Mouse (Mus musculus): ENCODE data around the gene Hmcn1.

Gene Hmcn1

DNA sequence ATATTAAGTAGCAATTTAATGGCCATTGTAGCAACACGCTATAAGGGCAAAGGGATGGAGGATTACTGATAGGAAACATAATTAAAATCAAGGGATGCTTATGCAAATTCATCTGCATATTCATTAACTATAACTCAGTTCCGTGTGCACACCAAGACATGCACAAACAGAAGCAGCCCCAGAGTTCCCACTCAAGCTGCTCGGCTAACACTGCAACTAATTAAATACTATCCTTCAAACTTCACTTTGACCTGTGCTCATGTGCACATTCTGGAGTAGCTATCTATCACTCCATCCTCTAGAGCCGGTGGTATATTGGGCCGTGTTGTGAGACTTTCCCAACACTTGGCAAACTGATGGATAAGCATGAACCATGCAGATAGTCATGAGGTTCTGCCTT lies 119.2 kb downstream of the Hmcn1 start:
- 85% methylated on average over 5 of the region's 5 CpGs for WGBS

DNA sequence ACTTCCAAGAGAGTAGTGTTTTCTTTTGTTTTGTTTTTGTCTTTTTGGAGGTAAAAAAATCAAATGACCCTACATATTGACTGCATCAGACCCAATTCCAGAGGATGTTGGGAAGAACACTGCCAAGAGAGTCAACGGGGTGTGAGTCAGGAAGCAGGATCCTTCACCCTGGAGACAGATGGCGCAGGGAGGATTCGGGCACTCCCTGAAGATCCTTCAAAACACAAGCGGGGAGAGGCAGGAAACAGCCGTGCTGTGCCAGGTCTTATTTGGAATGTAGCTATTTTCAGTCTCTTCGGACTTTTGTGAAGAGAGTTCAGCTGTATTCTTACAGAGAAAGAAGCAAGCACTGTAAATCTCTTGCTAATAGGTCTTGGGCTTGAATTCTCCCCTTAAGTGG lies 120.0 kb downstream of the Hmcn1 start:
- WGBS, result 21% methylated on average over 6 of the region's 6 CpGs

DNA sequence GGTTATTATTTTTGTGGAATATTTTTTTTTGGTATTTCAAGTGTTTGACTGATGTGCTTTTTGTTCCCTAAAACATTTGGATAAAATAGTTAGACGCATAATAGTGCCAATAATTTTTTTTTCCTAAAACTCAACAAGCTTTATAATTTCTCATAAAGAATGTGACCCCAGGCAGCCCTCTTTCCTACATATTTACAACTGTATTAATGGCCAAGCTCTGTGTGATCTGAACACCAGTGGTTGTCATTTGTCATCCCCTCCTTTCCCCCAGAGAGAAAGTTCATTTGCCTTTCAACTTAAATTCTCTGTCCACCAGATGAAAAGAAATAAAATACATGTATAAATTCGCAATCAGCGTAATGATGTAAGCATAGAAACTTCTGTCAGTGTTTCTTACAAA lies 121.1 kb downstream of the Hmcn1 start:
- WGBS, result 95% methylated on average over 3 of the region's 3 CpGs

DNA sequence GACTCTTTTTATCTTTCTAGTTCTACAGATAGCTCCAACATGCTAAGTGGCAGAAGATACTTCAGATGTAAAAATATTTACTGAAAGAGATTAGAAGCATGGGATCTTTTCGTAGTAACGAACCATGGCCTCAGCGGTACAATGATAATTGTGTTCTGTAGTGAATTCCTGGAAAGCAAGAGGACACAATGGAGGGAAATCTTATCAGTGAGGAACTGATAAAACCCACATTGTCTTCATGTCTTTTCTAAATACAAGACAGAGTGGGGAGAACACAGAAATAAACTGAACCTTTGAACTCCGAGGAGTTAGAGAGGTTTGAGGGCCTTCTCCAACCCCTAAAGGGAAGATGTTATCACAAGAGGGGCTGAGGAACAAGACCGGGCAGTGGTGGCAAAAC lies 126.6 kb downstream of the Hmcn1 start:
- 73% methylated on average over 5 of the region's 5 CpGs for WGBS

DNA sequence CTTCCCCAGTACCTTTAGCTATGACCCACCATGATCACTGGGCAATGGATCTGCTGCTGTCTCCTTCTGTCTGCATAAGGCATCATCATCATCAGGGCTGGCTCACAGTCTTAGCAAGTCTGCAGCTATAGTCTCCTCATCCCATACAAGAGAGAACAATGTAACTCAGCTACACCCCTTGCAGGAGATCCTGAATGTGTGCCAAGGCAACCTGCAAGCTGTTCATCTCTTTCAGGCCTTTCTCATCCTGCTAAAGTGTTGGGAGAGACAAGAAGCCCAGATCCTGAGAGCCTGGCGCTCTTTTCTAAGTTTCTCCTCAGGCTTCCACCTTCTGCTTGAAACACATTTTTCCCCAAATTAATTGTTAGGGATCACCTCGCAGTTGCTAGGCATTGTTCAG lies 135.5 kb downstream of the Hmcn1 start:
- WGBS, result 74% methylated on average over 2 of the region's 2 CpGs

DNA sequence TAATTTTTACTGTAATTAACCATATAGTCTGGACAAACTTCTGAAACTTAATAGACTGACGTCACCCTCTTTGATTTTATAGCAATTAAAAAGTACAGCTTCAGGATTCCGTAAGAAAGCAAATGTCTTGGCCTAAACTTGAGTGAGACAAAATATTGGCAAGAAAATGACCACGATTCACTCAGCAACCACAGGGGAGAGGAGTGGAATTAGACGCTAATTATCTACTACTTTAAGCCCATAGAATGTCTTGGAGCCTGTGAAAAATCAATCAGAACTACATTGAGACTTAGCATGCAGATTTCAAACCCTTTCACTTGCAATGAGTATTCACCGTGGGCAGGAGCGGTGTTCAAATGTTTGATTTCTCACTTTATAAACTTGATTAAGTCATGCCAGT lies 159.8 kb downstream of the Hmcn1 start:
- 69% methylated on average over 6 of the region's 6 CpGs for WGBS

DNA sequence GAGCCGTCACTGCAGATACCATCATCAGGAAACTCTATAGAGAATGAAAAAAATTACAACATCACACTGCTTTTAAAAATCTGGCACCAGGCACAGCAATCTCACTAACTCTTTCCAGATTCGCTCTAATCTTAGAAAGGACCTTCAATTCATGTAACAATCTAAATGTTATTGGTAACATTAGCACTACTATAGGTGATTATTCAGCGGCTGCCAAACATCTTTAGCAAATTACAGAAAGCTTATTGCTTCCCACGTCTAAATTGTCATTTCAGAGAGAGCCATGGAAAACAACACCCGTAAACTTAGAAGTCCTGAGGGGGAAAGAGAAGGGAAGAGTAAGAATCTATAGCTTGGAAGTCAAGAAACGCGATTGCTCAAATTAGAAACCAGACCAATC lies 163.4 kb downstream of the Hmcn1 start:
- WGBS, result 58% methylated on average over 7 of the region's 7 CpGs

DNA sequence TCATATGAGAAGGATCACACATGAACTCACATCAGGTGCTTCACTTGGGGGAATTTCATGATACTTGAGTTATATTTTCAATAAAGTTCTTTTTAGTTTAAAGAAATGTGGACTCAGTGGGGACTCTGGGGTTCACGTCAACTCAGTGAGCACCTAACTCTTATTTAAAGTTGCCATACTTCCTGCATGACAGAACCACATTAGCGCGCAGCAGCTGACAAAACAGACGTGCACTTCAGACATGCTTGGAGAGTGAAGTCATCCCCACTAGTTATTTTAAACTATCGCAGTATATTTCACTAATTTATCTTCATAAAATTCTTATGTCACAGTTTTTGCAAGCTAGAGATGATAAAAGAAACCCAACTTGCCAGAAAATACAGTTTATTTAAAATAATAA lies 166.1 kb downstream of the Hmcn1 start:
- 83% methylated on average over 5 of the region's 5 CpGs for WGBS

DNA sequence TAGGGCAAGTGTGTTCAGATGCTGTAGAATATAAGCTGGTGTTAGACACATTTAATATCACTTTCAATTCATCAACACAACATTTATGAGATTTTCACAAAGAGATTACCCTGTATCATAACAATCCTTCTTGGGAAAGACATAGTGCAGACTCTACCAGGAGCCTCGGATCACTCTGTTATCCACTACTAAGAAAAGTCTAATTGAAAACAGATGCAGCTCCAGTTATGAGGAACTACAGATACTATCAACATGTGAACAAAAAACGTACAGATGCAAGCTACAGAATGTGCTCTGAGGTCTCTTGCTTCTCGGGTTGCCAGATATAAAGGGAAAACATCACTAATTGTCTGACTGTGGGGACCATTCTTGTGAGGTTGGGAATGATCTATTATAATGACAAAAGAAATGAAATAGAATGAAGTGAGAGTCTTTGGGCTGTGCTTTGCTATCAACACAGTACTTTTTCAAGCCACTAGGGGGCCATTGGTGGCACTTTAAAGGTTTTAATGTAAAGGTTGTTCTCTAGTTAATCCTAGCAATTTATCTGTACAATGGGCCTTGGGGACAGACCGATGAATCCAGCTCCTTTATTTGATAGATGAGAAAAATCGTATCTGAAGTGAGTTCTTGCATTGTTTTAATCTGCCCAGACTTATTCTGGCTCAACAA lies 168.8 kb downstream of the Hmcn1 start:
- WGBS, result 79% methylated on average over 5 of the region's 5 CpGs

DNA sequence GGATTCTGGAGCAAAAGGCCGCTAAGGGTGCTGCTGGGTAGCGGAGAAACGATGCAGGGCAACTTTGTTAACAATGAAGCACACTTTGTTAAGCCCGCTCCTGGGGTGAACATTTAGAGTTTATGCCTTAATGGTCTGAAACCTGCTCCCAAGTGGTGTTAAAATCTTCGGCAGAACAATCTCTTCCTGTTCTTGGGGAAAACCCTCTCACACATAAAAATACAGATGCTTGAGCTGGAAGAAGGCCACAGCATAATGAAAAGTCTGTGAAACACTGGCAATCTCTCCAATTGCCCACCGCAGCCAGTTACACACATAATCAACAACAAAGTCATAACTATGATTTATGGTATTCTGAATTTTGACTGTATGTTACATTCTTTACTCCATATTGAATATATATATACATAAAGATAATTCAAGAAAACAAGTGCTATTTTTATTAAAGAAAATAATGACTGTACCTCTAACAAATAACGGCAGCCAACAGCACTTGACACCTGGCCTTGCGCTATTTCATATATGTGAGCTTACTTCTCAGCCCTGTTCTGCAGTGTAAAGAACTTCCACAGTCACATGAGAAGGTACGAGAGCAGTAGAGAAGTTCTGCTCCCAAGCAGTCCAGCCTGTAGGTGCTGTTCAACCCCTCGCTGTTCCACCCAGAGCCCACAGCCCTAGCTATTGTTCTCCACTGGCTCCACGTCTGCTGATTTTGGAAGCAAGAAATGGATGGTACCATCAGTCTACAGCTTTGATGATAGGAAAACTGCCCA lies 177.0 kb downstream of the Hmcn1 start:
- WGBS, result 85% methylated on average over 11 of the region's 11 CpGs

DNA sequence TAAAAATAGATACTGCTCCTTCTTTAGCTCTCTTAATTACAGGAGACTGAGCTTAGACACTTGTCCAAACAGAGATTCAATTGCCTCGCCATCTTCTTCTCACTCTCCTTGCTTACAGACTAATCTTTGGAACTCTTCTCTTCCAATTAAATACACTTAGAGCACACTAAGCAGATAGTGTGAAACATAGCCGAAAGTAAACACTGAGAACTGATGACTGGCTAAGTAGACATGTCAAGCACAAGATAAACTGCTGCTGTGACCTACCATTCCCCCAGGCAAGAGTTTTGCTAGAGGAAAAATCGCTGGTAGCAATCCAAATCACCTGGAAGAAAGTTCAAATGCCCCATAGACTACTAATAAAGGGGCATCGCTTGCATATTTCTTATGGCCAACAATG lies 178.3 kb downstream of the Hmcn1 start:
- WGBS, result 86% methylated on average over 4 of the region's 4 CpGs

DNA sequence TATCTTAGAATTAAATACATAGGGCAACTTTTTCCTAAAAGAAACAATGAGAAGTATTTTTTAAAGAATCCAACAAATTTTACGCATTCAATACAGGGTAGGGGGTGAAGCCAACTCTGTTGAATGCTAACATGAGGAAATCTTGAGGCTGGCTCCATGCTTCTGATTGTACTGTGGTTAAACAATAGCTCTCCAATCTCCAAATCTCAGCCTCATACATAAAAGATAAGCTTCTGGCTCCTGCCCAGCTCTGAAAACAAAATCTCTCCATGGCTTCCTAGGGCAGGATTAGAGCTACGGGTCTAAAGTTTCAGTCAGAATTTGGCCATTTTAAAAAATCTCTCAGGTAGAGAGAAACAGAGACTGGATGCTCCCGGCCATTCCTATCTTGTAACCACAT lies 186.4 kb downstream of the Hmcn1 start:
- WGBS, result 59% methylated on average over 3 of the region's 3 CpGs

DNA sequence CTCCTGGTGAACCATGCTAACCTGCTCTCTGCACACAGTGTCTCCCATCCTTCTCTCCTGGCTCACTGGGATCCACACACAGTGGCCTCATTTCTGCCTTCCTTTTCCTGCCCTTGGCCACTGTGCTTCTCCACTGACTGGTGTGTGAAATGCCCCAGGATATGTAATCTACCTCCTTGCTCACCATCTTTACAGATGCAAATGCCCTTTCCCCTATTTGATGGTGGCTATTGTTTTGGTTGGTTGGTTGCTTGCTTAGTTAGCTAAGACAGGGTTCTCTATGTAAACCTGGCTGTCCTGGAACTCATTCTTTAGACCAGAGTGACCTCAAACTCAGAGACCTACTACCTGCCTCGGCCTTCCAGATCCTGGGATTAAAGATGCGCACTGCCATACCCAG lies 187.8 kb downstream of the Hmcn1 start:
- 96% methylated on average over 2 of the region's 2 CpGs for WGBS

DNA sequence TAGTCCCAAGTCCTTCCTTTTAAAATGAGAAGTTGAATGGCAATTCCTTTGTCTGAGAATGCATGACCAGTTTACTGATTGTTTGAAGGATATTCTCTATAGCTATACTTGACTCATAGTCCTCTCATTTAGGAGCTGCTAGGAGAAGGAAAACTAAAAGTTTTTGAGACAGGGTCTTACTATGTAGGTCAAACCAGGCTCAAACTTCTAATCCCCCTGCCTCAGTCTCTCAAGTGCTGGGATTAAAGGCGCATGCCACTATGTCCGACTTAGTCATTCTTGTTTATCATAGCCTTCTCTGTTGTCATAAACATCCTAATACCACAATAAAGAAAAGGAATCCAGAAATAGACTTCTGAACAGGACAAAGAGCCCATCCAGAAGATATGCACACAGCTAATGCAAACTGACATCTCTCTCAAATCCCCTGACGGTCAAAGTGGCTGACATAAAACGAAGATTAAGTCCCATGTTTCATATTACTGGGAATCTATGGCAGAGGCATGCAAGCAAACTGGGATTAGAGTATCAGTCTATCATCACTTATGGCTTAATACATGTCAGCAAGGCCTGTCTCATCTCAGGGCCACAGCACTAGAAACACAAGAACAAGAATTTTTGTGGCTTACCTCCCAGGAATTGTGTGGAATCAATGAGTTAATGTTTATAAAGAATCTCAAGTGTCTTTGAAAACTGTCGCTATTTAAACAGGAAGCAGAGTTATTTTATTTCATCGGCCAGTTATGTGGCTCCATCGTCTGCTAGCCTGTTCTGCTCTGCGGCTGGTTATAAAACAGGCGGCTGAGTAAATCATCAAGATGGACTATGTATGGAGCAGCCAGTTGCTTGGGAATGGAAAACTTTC lies 188.8 kb downstream of the Hmcn1 start:
- WGBS, result 91% methylated on average over 9 of the region's 9 CpGs

DNA sequence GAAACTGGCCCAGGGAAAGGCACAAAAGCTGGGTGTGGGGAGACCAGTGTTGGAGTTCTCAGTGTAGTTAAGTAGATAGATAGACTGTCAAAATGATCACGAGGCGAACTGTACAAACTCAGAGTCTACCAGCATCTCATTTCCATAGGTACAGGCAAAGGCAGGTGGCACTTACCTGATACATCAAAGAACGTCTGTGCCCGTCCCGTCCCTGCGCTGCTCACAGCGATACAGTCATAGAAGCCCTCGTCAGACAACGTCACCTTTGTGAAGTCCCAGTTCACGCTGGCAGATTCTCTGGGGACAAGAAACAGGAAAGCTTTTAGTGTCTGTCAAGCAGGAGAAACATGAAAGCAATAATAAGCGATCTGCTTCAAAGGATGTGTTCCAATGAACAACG lies 190.6 kb downstream of the Hmcn1 start:
- 82% methylated on average over 12 of the region's 12 CpGs for WGBS

DNA sequence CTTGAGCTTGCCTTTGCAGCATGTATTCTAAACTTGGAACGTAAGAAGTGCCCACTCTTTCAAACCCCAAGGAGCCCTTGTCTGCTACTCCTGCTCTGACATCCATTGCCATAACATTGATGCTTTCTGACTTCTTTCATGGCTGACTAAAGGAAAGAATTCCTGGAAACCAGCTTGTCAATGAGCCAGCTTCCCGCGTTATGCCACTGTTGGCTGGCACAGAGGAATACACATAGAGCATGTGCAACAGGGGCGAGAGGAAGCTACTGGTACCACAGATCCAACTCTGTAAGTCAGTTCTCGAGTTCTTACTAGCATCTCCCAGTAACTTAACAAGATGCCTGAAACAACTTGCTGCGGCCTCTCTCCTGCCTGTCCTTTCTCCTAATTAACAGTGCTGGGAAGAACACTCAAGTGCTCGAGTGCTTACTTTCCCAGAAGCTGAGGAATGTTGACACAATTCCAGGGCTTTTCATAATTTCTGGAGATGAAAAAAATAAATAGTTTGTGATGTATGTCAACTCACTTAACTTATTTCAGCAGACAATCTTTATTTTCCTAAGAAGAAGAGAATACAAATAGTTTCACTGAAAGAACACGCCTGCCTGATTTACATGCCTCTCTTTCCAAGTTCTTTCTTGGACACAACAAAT lies 192.5 kb downstream of the Hmcn1 start:
- WGBS, result 54% methylated on average over 8 of the region's 8 CpGs

DNA sequence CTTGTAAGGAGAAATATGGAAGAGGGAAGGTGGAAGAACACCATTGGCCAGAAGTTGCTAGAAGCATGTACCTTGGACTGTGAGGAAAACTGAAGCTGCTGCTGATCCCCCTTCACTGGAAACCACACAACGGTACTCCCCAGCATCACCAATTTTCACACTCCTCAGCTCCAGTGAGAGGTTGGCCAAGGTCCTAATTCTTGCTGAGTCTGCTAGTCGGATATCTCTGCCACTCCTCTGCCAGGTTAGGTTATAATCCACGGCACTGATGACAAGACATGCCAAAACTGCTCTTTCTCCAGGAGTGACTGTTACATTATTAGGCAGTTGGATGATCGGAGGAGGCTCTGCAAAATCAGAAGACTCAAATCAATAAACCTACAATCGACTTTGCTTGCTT lies 194.6 kb downstream of the Hmcn1 start:
- 89% methylated on average over 5 of the region's 5 CpGs for WGBS

DNA sequence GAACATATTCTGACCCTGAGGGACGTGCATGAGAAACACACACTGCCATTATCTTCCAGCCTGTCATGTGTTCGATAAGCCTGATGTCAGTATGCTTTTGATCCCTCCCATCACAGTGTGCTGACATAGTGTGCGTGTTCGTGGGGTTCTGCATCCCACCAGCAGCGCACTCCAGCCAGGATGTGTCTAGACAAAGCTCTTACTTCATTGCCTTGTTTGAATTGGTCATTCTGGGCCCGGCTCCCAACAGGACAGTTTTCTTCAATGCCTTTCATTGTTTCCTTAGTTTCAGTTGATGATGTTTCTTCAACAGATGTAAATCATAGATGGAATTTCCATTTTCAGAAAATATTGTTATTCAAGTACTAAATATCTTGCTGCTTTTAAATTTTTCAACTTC lies 206.5 kb downstream of the Hmcn1 start:
- 81% methylated on average over 6 of the region's 6 CpGs for WGBS

DNA sequence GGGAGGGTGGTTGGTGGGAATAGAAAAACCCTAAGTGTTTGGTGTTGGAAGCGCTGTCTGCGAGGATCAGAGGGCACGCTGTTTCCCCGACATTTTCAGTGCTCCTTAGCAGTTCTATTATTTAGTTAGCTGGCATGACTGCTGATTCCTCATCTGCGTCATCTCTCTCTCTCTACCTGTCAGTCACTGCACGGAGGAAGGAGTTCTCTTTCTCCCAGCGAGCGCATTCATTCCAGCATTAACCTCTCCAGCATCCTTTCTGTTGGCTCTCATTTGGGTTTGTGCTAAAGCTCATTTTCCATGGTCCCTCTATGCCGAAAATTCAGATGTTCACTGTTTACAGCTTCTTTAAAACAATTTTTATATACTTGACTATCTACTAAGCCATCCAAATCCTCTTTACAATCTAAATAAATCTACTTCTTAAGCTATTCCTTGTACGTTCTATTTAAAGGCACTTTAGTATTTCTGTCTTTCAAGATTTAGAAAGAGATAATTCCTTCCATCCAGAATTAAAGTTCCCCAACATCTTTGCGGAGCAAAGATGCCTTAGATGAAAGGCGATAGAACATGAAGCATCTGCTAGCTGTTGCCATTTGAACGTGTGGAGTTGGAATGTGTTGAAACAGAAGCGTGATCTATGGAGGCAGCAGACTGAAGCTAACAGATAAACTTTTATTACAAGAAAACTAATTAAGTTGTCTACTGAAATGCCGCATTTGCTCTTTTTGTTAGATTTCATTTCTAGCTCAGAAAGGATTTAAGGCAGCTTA lies 210.0 kb downstream of the Hmcn1 start:
- WGBS, result 55% methylated on average over 15 of the region's 15 CpGs

DNA sequence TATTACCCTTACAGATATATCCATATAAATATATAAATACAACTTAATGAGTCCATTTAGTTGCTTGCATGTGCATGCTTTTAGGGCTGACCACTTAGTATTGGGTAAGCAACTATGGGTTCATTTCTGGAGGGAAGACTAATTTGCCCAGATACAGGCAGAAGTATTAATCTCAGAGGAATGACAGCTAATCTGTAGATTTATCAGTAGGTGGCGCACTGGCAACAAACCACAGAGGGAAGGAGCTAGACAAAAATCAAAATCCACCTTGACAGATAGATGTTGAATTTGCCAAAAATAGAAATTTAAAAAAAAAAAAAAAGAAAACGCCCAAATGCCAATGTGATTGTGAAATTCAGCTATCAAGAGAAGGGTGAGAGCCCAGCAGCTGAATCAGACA lies 213.3 kb downstream of the Hmcn1 start:
- WGBS, result 50% methylated on average over 2 of the region's 2 CpGs

DNA sequence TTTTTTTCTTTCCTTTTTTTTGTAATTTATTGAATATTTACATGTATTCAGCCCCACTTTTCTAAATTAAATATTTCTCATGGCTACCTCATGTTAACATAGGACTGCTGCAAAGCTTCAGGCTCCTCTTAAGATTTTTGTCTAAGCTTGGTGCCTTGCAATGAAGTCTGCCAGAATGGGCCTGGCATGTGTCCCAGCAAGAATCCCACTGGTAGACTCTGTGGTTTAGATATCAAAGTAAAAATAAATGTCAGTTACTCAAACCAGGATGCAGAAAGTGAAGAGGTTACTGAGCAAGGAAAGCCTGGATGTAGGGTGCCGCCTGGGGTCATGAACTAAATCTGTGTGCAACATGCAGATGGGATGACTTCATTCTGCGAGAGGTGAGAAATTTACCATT lies 217.5 kb downstream of the Hmcn1 start:
- 74% methylated on average over 2 of the region's 2 CpGs for WGBS
